Mouse (Mus musculus): Measurements from ENCODE around the gene Car11. TPM values are rescaled to one million over a fixed set of nuclear protein-coding genes. Genes with fewer than 3 reads are reported as not detected.

The Car11 gene
- total and polyA plus RNA-seq, 3 experiments: 0.16 to 3.5 (median 0.78) TPM

DNA sequence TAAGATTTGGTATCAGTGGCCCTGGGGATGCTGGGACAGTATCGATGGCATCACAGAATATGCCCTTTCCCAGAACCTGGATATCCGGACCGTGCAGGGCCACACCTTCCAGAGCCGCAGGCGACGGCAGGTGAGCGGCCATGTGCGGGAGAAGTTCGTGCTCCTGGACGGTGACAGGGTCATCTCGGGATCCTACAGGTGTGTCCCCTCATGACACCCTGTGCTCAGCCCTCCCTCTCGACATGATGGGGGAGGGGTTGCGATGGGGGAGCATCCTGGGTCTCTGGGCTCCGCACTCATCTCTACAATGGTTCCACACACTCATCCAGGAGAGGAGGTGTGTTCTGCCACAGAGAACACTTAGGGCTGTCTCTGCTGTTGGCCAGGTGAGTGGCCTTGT lies 24.1 kb downstream of the Car11 start:
- Histone ChIP-seq H3K9me3 (replicated peaks) (no peaks in the 10 kb centered on the region), H3K36me3 (replicated peaks) (peaks cover 100% of the 10 kb centered on the region), H3K27me3 (ENCODE audit: insufficient read depth, low read length) (no peaks in the 10 kb centered on the region), H3K4me3 (ENCODE audit: low read depth, low read length) (no peak overlapping the region), H3K4me1 (ENCODE audit: insufficient read depth, low read depth, low read length) (peaks cover 80% of the 10 kb centered on the region)
- DNase-seq (ENCODE audit: low spot score) (no peak), ATAC-seq (ENCODE audit: extremely low read depth, insufficient number of reproducible peaks, low FRiP score, poor library complexity, severe bottlenecking) (no peak)
- TF ChIP-seq GATA1 (IDR thresholded peaks at IDR 0.05; ENCODE audit: borderline replicate concordance, low read length) (no peak), POLR2AphosphoS5 (IDR thresholded peaks at IDR 0.05; ENCODE audit: insufficient replicate concordance, low read depth, low read length) (no peak), CTCF (IDR thresholded peaks at IDR 0.05; ENCODE audit: low read depth, low read length) (no peak), TAL1 (conservative IDR thresholded peaks at IDR 0.05; ENCODE audit: low read depth, low read length) (no peak)

DNA sequence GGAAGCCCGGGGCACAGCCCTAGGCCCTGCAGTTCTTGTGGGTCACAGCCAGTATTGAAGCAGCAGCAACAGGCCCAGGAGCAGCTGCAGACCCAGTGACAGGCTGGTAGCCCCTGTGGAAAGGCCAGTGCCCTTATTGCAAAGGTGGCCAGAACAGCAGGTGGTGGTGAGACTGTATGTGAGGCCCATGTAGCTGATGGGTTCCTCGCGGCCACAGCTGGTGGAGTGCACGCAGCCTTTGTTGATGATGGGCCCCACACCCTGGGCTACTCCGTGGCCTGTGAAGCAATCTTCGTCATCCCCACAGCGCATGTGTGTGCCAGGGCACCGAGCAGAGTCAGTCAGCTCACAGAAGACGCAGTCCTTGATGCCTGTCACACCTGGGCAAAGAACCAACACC lies 25.5 kb downstream of the Car11 start:
- H3K27me3 ChIP-seq (ENCODE audit: insufficient read depth, low read length): no peaks in the 10 kb centered on the region
- peak overlapping the region; percentile 3; the same call in 1 of the 2 replicates for H3K4me3 ChIP-seq (ENCODE audit: low read depth, low read length)
- DNase-seq (ENCODE audit: low spot score): no peak
- TF ChIP-seq POLR2AphosphoS5 (IDR thresholded peaks at IDR 0.05; ENCODE audit: insufficient replicate concordance, low read depth, low read length) (0 out of 2 replicates have a peak, but pooled peaks have one; percentile 15), TAL1 (conservative IDR thresholded peaks at IDR 0.05; ENCODE audit: low read depth, low read length) (no peak)
- peaks cover 100% of the 10 kb centered on the region for H3K36me3 ChIP-seq (replicated peaks)
- H3K9me3 ChIP-seq (replicated peaks): no peaks in the 10 kb centered on the region
- H3K4me1 ChIP-seq (ENCODE audit: insufficient read depth, low read depth, low read length): peaks cover 78% of the 10 kb centered on the region
- ATAC-seq (ENCODE audit: extremely low read depth, insufficient number of reproducible peaks, low FRiP score, poor library complexity, severe bottlenecking): no peak

DNA sequence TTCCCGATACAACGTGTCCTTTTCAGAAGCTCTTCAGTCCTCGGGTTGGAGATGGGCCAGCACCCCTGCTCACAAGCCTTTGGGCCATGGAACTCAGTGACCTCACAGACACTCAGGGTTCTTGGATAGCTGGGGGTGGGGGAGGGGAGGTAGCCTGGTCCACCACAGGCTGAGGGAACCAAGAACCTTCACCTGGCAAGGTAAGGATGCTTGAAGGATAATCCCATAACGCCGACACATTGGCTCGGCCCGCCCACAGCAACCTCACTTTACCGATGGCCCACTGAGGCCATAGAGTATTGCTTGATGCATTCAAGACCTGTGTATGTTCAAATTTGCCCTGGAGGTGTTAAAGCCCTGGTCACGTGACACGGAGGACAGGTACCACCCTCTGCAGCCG lies 26.1 kb downstream of the Car11 start, which contains the start of gene Spaca4:
TSS of gene Spaca4 (minus strand) at position 101 of the 400 bp plus-strand sequence.
- no peak for DNase-seq (ENCODE audit: low spot score)
- ATAC-seq (ENCODE audit: extremely low read depth, insufficient number of reproducible peaks, low FRiP score, poor library complexity, severe bottlenecking): no peak
- peak within 1 kb of the TSS; percentile 3; the same call in 1 of the 2 replicates for H3K4me3 ChIP-seq (ENCODE audit: low read depth, low read length)
- no peaks in the 10 kb centered on the region for H3K9me3 ChIP-seq (replicated peaks)
- peaks cover 78% of the 10 kb centered on the region for H3K4me1 ChIP-seq (ENCODE audit: insufficient read depth, low read depth, low read length)
- no peaks in the 10 kb centered on the region for H3K27me3 ChIP-seq (ENCODE audit: insufficient read depth, low read length)
- peaks cover 100% of the 10 kb centered on the region for H3K36me3 ChIP-seq (replicated peaks)
- TF ChIP-seq GATA2 (IDR thresholded peaks at IDR 0.05; ENCODE audit: borderline replicate concordance, low read depth, low read length) (no peak), CTCF (IDR thresholded peaks at IDR 0.05; ENCODE audit: low read depth, low read length) (no peak), POLR2AphosphoS5 (IDR thresholded peaks at IDR 0.05; ENCODE audit: insufficient replicate concordance, low read depth, low read length) (no peak), TAL1 (conservative IDR thresholded peaks at IDR 0.05; ENCODE audit: low read depth, low read length) (no peak), GATA1 (IDR thresholded peaks at IDR 0.05; ENCODE audit: borderline replicate concordance, low read length) (no peak)

DNA sequence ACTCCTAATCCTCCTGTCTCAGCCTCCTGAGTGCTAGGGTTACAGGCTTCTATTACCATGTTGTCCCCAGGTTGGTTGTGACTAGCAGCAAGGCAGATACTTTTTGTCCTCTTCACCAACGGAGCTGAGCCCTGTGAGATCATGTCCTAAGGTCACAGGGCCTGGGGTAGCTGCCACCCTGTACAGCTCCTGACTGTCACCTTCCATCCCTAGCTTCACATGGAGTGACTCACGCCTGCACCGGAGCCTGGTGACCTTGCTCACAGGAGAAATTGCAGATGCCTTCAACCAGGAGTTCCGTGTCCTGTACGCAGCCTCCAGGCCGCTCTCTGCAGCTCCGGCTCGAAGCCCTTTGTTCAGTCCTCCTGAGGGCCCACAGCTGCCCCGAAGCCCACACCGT lies 26.8 kb downstream of the Car11 start:
- no peak for TF ChIP-seq POLR2AphosphoS5 (IDR thresholded peaks at IDR 0.05; ENCODE audit: insufficient replicate concordance, low read depth, low read length)
- TF ChIP-seq CTCF (IDR thresholded peaks at IDR 0.05; ENCODE audit: low read depth, low read length): no peak
- TF ChIP-seq GATA1 (IDR thresholded peaks at IDR 0.05; ENCODE audit: borderline replicate concordance, low read length): no peak
- TF ChIP-seq TAL1 (conservative IDR thresholded peaks at IDR 0.05; ENCODE audit: low read depth, low read length): no peak
- no peak for TF ChIP-seq GATA2 (IDR thresholded peaks at IDR 0.05; ENCODE audit: borderline replicate concordance, low read depth, low read length)
- H3K36me3 ChIP-seq (replicated peaks): peaks cover 94% of the 10 kb centered on the region
- no peak for ATAC-seq (ENCODE audit: extremely low read depth, insufficient number of reproducible peaks, low FRiP score, poor library complexity, severe bottlenecking)

DNA sequence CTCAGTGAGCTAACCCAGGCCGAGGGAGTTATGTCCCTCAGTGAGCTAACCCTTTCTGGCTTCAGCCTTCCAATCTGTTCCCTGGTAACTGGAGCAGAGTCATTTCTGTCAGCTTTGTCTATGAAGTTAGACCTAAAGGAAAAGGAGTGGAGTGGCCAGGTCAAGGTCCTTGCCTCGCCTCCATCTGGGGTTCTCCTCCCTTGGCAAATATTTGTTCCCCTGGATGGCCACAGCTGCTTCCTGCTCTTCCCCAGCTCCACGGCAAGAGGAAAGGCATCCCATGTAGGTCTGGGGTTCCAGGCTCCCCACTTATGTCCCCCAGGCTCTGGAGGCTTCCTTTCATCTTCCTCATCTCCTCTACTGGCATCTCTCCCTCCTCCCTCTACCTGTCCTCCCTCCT lies 28.0 kb downstream of the Car11 start:
- Histone ChIP-seq H3K4me3 (ENCODE audit: low read depth, low read length) (no peak overlapping the region), H3K4me1 (ENCODE audit: insufficient read depth, low read depth, low read length) (peaks cover 69% of the 10 kb centered on the region), H3K9me3 (replicated peaks) (no peaks in the 10 kb centered on the region), H3K36me3 (replicated peaks) (peaks cover 82% of the 10 kb centered on the region), H3K27me3 (ENCODE audit: insufficient read depth, low read length) (peaks cover 2% of the 10 kb centered on the region; the same call in 1 of the 2 replicates)
- no peak for DNase-seq (ENCODE audit: low spot score)
- no peak for ATAC-seq (ENCODE audit: extremely low read depth, insufficient number of reproducible peaks, low FRiP score, poor library complexity, severe bottlenecking)
- TF ChIP-seq CTCF (IDR thresholded peaks at IDR 0.05; ENCODE audit: low read depth, low read length): no peak
- no peak for TF ChIP-seq GATA1 (IDR thresholded peaks at IDR 0.05; ENCODE audit: borderline replicate concordance, low read length)
- no peak for TF ChIP-seq POLR2AphosphoS5 (IDR thresholded peaks at IDR 0.05; ENCODE audit: insufficient replicate concordance, low read depth, low read length)
- TF ChIP-seq TAL1 (conservative IDR thresholded peaks at IDR 0.05; ENCODE audit: low read depth, low read length): no peak
- TF ChIP-seq GATA2 (IDR thresholded peaks at IDR 0.05; ENCODE audit: borderline replicate concordance, low read depth, low read length): no peak

More for the DNA sequence above, 26.8 kb downstream of the Car11 start:
- no peak for DNase-seq (ENCODE audit: low spot score)
- H3K4me3 ChIP-seq (ENCODE audit: low read depth, low read length): no peak overlapping the region
- peaks cover 78% of the 10 kb centered on the region for H3K4me1 ChIP-seq (ENCODE audit: insufficient read depth, low read depth, low read length)
- H3K27me3 ChIP-seq (ENCODE audit: insufficient read depth, low read length): no peaks in the 10 kb centered on the region
- no peaks in the 10 kb centered on the region for H3K9me3 ChIP-seq (replicated peaks)

DNA sequence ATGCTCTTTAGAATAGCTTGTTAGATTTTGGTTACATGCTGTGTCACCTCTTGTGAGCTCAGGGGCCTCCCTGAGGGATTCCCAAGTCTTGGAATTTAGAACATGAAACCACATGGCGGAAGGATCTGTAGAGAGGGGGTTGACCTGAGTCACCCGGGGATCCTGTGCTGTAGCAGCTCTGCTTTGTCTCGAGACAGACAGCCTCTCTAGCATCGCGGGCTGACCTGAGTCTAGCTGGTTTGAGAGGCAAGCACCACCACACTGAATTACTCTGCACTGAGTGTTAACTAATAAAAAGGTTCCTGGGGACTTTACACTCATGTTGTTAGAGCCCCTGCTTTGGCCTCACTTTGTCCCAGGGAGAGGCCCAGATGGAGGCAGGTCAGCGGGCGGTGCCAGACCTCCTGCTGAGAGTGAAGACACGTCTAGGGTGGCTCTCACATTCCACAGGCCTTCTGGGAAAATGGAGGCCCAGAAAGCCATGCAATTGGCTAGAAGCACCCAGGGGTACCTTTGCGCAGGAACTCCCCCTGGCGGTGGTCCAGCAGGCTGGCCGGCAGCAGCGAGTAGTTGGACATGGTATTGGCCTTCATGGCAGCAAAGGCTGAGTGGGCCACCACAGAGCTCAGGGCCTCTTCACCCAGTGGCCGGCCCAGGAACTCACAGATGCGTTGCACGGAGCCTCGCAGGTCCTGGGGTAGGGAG lies 31.2 kb downstream of the Car11 start:
- DNase-seq (ENCODE audit: low spot score): peak; percentile 72
- TF ChIP-seq GATA2 (IDR thresholded peaks at IDR 0.05; ENCODE audit: borderline replicate concordance, low read depth, low read length): no peak
- no peak for TF ChIP-seq TAL1 (conservative IDR thresholded peaks at IDR 0.05; ENCODE audit: low read depth, low read length)
- peak; percentile 77; the same call in 1 of the 2 replicates for TF ChIP-seq CTCF (IDR thresholded peaks at IDR 0.05; ENCODE audit: low read depth, low read length)
- TF ChIP-seq POLR2AphosphoS5 (IDR thresholded peaks at IDR 0.05; ENCODE audit: insufficient replicate concordance, low read depth, low read length): no peak
- no peaks in the 10 kb centered on the region for H3K9me3 ChIP-seq (replicated peaks)
- peaks cover 14% of the 10 kb centered on the region for H3K27me3 ChIP-seq (ENCODE audit: insufficient read depth, low read length)
- H3K4me1 ChIP-seq (ENCODE audit: insufficient read depth, low read depth, low read length): peaks cover 41% of the 10 kb centered on the region
- H3K36me3 ChIP-seq (replicated peaks): peaks cover 49% of the 10 kb centered on the region
- no peak; the same call in 1 of the 2 replicates for ATAC-seq (ENCODE audit: extremely low read depth, insufficient number of reproducible peaks, low FRiP score, poor library complexity, severe bottlenecking)
- H3K4me3 ChIP-seq (ENCODE audit: low read depth, low read length): no peak overlapping the region
